Mouse (Mus musculus): ENCODE measurements around the gene Nlgn3.
"Not testable (repeated sequence)": the region's sequence is repeated elsewhere in the genome, so short reads cannot be mapped to it uniquely, and the experiment has no call there.

Gene Nlgn3

DNA sequence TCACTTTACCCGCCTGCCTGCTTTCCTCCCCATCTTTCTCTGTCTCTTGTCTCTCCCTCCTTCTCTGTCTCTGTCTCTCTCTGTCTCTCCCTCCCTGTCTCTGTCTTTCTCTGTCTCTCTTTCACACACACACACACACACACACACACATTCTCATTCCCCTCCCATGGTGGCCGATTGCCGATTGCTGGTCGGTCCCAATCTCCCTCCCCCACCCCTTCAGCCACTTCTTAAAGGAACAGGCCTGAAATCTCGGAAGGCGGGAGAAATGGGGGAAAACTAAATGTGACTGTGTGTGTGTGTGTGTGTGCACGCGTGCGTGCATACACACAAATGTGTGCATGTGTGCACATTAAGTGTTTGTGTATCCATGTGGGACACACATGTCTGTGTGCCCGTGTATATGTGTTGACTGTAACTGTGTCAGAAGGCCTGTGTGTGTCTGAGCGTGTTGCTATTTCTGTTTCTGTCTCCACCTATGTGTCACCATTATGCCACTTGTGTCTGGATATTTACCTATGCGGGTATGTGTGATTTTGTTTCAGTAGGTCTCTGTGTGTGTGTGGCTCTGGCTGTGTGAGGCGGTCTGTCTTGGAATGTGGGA, 1.6 kb downstream of the Nlgn3 start:
- DNase-seq (ENCODE audit: low spot score) = no peak

DNA sequence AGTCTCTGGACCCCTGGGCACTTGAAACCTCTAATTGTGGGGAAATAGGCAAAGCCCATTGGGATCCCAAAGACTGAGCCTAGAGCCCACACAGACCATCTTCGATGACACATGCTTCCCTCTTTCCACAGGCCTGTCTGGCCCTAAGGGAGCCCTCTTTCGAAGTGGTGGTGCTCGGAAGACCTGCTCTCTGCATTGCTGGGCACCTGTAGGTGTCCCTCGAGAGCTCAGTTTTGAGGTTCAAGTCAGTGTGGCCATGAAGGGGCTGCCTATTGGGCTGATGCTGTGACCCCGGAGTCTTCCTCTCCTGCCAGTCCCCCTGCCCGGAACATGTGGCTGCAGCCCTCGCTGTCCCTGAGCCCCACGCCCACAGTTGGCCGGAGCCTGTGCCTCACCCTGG, 2.7 kb downstream of the Nlgn3 start:
- DNase-seq (ENCODE audit: low spot score) = no peak

DNA sequence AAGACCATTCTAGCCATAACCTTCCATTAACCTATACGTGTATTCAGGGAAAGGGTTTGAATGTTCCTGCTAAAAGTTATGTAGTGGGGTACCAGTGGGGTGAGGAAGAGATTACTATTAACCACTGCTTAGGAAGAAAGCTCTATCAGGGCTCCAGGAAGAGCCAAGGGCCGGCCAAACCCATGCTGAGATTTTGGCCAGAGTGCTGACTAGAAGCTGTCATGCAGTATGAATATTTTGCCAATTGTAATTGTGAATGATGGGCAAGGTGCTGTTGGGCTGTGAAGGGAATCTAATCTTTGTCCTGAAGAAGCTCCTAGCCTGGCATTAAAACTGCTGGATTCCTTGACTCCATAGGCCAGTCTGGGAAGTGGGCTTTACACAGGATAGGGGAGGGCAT, 5.7 kb downstream of the Nlgn3 start:
- no peak for DNase-seq (ENCODE audit: low spot score)

DNA sequence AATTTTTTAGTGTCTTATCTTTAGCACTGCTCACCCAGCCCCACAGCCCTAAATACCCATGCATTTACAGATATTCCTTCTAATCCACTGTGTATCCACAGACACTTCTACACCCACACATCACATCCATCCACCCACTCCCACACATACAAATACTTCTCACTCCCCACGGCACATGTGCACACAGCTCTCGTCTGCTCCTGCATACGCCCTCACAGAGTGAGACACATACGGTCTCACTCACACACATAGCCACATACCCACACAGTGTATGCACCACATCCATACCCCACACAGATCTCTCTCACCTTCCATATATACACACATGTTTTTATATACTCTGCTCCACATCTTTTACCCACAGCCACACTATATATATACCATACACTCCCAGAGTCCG, 10.3 kb downstream of the Nlgn3 start:
- no peak for DNase-seq (ENCODE audit: low spot score)

DNA sequence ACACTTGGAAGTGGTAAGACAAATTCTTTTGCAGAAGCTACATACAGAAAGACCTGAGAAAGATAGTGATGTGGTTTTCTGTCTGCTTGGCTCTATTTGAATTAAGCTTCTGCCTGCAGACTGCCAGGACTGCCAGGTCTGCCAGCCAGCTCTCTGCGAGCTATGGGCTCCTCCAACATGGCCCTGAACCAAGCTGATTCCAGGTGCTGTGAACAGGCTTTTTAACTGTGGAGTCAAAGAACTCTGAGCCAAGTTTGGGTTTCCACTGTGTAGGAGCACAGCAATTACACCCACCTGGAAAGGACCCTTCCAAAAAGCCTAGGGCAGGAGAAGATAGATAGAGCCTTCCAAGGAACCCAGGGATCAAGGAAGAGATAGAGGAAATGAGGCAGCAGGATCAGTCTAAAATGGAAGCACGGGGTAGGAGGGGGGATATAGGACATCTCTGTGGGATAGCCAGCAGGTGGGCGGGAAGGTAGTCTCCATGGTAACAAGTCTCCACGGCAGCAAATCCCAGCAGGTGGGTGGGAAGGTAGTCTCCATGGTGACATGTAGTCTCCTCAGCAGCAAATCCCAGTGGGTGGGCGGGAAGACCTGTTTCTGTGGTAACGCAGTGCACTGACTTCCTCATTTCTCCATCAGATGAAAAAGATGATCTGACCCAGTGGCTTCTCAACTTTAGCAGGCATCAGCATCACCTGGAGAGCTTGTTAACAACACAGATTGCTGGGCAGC, 14.8 kb downstream of the Nlgn3 start:
- DNase-seq (ENCODE audit: low spot score) = no peak

DNA sequence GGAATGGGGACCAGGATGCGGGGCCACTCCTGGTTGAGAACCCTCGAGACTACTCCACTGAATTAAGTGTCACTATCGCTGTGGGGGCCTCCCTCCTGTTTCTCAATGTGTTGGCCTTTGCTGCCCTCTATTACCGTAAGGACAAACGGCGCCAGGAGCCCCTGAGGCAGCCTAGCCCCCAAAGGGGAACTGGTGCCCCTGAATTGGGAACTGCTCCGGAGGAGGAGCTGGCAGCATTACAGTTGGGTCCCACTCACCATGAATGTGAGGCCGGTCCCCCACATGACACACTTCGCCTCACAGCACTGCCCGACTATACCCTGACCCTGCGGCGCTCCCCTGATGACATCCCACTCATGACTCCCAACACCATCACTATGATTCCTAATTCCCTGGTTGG, 20.8 kb downstream of the Nlgn3 start:
- no peak for DNase-seq (ENCODE audit: low spot score)

DNA sequence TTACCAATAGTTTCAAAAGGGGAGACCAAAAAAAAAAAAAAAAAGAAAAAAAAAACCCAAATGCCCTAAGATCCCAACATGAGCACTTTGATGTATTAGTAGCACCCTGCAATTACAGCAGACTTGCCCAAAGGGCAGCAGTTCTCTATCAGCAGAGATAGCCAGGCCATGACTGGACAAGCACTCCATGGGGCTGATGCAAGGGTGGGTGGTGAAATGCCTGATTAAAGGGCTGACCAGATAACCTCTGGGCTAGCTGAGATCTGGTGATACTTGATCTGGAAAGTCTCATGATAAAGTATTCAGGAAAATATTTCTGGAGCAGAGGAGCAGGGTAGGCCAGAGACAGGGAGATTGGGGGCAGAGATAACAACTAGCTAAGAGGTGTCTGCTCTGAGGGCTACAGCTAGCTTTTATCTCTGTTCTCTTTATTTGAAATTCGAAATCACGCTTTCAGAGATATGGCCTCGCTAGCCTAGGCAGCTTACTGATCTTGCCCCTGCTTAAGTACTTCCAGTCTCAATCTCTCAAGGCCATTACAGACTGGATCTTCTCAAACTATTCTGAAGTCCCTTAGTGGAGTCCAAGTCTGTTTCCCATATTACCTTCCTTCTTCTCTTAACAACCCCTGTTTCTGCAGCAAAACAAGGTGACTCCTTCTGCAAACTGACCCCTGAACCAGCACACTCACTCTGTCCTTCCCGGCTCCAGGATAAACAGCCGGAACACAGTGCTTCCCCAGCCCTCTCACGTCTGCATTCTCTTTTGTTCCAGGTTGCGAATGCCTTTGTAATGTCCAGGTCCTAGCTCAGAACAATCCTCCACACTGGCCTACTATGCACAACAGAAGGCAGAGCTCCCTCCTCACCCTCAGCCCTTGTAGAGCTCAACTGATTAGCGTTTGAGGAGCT, 27.3 kb downstream of the Nlgn3 start:
- no peak for DNase-seq (ENCODE audit: low spot score)

DNA sequence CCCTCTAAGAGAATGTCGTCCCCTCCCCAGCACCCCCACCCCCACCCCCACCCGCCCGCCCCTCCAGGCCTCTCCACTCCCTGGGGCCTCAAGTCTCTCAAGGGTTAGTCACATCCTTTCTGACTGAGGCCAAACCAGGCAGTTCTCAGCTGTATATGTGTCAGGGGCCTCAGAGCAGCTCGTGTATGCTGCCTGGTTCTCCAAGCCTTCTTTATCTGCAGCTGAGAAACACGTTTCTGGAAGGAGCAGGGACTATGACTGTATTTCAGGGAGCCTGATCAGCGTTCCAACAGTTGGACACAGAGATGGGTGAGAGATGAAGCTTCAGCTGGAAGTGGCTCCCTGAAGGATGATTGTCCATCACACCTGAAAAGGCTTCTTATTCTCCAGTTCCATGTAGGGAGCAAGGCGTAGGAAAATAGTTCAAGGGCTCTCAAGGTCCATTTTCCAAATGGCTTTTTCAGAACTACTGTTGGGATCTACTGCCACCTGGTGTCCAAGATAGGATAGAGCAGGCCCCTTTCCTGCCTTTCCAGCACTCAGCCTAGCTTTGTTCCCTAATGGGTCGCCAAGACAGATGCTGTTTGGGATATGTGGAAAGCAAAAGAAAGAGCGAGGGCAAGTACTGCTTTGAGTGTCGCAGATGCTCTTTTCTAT, 30.5 kb downstream of the Nlgn3 start:
- peak; percentile 16 for DNase-seq (ENCODE audit: low spot score)

DNA sequence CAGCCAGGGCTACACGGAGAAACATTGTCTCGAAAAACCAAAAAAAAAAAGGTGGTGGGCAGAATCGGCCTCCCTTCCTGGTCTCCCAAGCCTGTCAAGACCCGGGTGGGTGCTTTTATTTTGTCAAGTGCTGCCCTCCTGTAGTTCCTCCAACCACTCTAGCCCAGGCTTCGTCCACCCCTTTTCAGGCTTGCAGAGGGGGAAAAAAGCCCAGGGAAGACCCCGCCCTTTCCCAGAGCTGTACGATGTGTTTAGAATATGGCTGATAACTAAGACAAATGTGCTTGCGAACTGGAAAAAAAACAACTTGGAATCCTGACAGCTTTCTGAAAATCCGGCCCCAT, 33.0 kb downstream of the Nlgn3 start:
- DNase-seq (ENCODE audit: low spot score) = no peak

DNA sequence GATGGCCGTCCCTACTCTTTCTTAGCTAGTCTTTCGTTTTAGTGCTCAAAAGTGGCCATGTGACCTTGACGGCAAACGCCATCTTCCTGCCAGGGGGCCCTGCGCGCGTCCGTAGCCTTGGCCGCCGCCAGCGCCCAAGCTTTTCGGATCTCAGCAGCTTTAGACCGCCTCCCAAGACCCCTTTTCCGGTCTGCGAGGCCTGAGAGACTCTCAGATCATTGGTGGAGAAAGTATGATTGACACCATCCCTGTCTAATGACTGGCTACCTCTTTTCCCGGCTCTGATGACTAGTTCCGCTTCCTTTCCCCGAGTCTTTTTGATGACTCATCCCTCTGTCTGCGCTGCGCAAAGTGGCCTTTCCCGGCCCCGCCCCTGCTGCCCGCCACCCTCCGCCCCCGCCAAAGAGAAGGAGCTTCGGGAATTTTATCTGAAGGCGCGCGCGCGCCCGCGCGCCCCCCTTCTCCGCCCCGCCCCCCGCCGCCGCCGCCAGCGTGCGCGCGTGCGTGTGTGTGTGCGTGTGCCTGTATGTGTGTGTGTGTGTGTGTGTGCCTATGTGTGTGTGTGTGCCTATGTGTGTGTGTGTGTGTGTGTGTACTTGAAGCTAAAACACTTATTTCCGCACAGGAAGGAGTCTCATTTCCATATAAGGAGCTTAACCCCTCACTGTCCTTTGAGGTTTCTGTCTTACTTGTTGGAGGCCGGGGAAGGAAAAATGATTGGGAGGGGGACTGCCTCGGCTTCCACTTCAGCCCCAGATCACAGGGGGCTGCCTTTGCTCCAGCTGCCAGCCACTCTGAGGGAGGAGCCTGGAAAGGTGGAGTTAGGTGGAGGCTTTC, 33.6 kb downstream of the Nlgn3 start:
- peak; percentile 88 for DNase-seq (ENCODE audit: low spot score)

DNA sequence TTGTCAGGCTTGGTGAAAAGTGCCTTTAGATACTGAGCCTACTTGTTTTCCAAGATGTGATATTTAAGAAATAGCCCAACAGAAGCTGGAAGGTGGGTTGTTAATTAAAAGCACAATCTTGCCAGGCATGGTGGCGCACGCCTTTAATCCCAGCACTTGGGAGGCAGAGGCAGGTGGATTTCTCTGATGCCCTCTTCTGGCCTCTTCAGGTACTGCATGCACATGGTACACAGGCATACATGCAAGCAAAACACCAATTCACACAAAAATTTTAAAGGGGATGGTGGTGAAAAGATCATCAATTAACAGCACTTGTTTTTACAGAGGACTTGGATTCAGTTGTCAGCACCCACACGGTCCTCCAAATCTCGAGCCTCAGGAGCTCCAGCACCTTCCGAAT, 35.6 kb downstream of the Nlgn3 start:
- DNase-seq (ENCODE audit: low spot score) = peak; percentile 43

DNA sequence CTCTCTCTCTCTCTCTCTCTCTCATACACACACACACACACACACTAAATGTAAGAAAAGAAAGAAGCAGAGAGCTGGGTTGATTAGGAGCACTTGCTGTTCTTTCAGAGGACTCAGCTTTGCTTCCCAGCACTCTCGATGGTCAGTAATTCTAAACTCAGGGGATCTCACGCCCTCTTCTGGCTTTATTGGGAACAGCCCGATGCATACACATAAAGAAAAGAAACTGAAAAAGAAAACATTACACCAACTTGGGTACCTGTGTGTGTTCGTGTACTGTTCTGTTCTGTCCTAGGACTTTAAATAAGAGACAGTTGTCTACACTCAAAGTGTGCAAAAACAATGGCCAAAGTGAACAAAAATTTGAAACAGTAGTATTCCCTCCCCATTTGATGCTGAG, 39.7 kb downstream of the Nlgn3 start:
- no peak for DNase-seq (ENCODE audit: low spot score)

DNA sequence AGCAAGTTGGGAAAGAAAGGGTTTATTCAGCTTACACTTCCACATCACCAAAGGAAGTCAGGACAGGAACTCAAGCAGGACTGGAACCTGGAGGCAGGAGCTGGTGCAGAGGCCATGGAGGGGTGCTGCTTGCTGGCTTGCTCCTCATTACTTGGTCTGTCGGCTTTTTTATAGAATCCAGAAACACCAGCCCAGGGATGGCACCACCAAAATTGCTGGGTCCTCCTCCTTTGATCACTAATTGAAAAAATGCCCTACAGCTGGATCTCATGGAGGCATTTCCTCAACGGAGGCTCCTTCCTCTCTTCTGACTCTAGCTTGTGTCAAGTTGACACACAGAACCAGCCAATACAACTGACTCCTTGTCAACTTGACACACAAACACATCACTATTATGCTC, 43.9 kb downstream of the Nlgn3 start:
- DNase-seq (ENCODE audit: low spot score) = not testable (repeated sequence)

DNA sequence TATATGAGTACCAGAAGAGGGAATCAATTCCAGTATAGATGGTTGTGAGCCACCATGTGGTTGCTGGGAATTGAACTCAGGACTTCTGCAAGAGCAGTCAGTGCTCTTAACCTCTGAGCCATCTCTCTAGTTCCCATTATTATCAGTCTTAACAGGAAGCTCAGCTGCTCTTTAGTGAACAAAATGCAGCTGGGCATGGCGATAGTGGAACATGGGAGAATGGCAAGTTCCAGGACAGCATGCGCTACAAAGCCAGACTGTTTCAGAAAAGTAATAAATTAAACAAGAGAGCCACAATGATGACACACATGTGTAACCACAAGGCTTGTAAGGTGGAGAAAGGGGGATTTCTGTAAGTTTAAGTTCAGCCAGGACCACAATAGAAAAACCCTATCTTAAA, 46.5 kb downstream of the Nlgn3 start:
- no peak for DNase-seq (ENCODE audit: low spot score)

DNA sequence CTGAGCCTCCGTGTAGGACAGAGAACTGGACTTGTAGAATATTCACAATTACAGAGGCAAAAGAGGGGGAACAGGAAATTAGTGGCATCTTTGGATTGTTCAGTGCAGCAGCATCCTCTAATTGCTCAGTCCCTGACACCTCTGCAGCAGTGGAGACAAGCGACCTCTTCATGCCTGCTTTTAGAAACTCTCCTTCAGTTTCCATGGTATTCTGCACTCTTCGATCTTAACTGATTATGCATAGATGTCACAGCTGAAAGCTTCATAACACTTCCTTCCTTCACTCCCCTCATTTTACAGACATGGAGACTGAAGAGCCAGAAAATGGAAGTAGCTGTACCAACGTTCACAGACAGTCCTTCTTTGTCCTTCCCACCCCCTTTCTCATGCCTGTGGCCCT, 47.5 kb downstream of the Nlgn3 start:
- no peak for DNase-seq (ENCODE audit: low spot score)

DNA sequence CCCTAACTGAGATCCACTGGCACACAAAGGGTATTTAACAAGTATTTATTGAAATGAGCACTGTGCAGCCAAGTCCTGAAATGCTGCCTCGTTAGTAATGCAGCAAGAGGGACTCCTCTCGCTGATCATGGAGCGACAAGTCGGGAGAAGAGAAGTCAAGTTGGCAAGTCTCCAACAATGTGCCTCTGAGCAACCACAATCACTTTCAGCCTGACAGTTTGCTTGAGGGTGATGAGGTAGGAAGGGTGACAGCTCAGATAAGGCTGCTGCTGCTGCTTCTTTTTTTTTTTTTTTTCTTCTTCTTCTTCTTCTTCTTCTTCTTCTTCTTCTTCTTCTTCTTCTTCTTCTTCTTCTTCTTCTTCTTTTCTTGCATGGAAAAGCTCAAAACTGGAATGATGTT, 52.2 kb downstream of the Nlgn3 start:
- DNase-seq (ENCODE audit: low spot score) = no peak

DNA sequence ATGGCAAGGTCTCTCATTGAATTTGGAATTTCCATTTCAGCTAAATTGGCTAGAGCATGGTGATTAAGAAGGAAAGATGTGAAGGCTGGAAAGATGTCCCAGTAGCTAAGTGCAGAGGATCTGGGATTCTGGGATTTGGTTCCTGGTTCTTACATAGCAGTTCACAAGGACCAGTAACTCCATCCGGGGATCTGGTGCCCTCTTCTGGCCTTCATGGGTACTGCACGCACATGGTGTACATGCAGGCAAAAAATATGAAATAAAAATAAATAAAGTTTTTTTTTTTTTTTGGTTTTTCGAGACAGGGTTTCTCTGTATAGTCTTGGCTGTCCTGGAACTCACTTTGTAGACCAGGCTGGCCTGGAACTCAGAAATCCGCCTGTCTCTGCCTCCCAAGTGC, 59.9 kb downstream of the Nlgn3 start:
- DNase-seq (ENCODE audit: low spot score) = not testable (repeated sequence)

DNA sequence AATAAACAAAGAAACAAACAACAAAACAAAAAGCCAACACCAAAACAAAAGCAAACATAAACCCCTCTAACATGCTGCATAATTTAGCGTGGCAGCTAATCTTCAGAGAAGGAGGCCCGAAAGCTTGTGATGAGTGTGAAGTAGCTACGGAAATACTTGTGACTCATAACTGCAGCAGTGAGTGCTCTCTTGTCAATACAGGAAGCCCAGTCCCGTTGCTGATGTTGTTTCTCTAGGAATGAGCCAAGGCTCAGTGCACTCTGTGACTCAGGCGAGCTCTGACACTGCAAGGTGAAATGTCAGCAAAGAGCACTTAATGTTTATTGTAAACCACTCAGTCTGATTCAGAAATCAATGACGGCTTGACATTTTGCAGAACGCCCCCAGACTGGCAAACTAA, 70.0 kb downstream of the Nlgn3 start:
- DNase-seq (ENCODE audit: low spot score) = no peak

DNA sequence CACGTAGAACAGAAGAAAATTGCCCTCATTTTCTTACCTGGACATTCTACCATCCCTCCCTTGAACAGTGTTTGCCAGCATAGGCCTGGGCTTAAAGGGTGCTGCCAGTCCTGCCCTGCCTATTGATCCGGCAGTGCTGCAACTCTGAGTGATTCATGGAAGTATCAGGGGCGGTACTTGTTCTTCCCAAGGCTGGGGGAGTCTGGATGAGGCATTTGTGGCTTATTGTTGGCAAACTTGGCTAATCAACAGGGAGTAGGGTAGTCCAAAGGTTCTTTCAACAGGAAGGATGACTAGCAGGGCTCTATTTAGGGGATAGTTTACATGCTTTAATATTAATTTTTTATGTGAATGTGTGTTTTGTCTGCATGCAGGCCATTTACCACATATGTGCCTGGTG, 71.6 kb downstream of the Nlgn3 start:
- no peak for DNase-seq (ENCODE audit: low spot score)

DNA sequence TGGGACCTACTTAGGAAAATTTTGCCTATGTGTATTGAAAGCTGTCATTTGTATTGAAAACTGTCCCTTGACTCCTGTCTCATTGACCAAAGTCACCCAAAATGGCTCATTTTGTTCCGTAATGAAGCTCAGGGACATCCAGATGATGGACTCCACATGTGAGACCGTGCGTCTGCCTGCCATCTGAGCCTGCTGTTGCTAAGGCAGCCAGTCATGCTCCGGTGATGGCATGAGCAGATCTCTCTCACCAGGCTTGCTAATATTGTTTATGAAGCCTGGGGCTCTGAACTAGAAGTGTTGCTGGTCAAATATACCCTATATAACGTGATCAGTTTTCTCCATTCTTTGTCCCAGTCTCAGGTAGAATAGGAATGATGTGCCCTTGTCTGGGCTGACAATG, 74.0 kb downstream of the Nlgn3 start:
- DNase-seq (ENCODE audit: low spot score) = no peak
